Mouse (Mus musculus) lung, postnatal 25 days (tissue): Measurements from ENCODE around the gene Cdc25b.
A peak's percentile ranks its signal among the peaks of the same experiment; 100 is the strongest.
"Not testable (repeated sequence)": the region's sequence is repeated elsewhere in the genome, so short reads cannot be mapped to it uniquely, and the experiment has no call there.

ENCODE experiments used
- DNase-seq: peaks from one replicate; pipeline ENCODE4 v3.0.0; 2022; ENCODE audit warnings: low spot score

Gene Cdc25b

GRCm38 (mm10) chr2:131225178-131225577, 38.4 kb downstream of the Cdc25b start:
- DNase-seq, result no peak

- not testable (repeated sequence) for DNase-seq
These were observed 39.9 kb downstream of the Cdc25b start for GRCm38 (mm10) chr2:131226669-131227068.

- no peak for DNase-seq
These were observed 40.5 kb downstream of the Cdc25b start for GRCm38 (mm10) chr2:131227243-131227642.

GRCm38 (mm10) chr2:131232558-131232957, 45.8 kb downstream of the Cdc25b start:
- no peak for DNase-seq

- peak; percentile 97 for DNase-seq
These were observed 46.8 kb downstream of the Cdc25b start, which contains the start of gene Mavs for GRCm38 (mm10) chr2:131233307-131234126. TSS of gene Mavs (plus strand) at chr2:131234063.

DNA sequence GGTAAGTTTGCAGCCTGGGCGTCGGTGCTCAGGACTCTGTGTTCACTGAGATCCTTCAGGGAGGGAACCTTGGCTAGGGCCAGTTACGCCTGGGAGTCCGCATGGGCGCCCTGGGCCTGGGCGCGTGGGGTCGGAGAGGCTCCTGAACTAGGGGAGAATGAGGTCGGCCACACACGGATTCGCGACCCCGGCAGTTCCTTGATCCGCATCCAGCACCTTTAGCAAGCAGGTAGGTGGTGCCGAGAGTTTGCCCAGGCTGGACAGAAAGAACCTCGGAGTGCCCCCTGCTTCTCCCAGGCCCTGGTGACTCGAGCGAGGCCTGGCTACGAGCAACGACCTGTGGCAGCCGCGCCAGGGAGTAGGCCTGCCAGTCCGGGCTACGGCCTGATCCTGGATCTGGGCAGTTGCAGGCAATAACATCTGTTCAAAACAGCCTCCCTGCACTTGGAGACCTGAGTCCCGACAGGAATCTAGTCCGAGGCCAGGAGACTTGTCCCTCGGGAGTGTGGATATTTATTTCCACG, 47.4 kb downstream of the Cdc25b start:
- peak; percentile 5 for DNase-seq

GRCm38 (mm10) chr2:131234970-131235635, 48.4 kb downstream of the Cdc25b start:
- DNase-seq, result peak; percentile 21

- no peak for DNase-seq
These were observed 55.4 kb downstream of the Cdc25b start for GRCm38 (mm10) chr2:131242180-131242579.

DNA sequence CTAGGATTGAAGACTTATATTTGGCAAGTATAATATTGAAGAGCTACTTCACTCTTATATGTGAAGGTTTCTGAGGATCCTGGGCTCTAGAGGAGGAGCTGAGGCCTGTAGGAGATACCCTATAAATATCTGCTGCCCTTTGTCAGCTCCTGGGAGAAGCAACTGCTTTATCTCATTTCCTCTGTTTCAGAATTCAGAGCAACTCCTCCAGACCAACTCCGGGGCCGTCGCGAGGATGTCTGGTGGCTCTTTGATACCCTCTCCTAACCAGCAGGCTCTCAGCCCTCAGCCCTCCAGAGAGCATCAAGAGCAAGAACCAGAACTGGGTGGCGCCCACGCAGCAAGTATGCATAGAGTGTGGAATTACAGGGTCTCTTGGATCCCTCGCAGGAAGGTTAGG, 56.2 kb downstream of the Cdc25b start:
- DNase-seq, result no peak
